Mouse (Mus musculus) small intestine, adult 2 months (tissue): ENCODE measurements at regions not wholly inside any gene's neighbourhood (a gene's known extent, or its start where the extent isn't known, plus 50 kb on each side); places are given as distances from the start of the nearest gene placed in this dataset.

ENCODE experiments used
- CTCF ChIP-seq: fragments of 200-500 bp; IDR thresholded peaks from 2 replicates; pipeline ENCODE4 v1.5.1; 2012; ENCODE audit warnings: low read depth, mild to moderate bottlenecking, control low read depth, inconsistent platforms, low read length, moderate library complexity, mixed read lengths; ENCODE audit not compliant: insufficient replicate concordance, insufficient read length; ENCODE audit errors: extremely low read depth
- POLR2A ChIP-seq: fragments of 200-500 bp; IDR thresholded peaks from 2 replicates; pipeline ENCODE4 v1.6.1; 2012; ENCODE audit warnings: low read depth, mild to moderate bottlenecking, control low read depth, inconsistent platforms, low read length, moderate library complexity

GRCm38 (mm10) chr1:136727868-136728631 lies 103.3 kb downstream of the Zfp281 start:
- TF ChIP-seq CTCF (no peak), POLR2A (no peak)
